Mouse (Mus musculus): ENCODE measurements around the gene Lama1. TPM values are rescaled to one million over a fixed set of nuclear protein-coding genes. Genes with fewer than 3 reads are reported as not detected.
"Not testable (repeated sequence)": the region's sequence is repeated elsewhere in the genome, so short reads cannot be mapped to it uniquely, and the experiment has no call there.

The Lama1 gene
- polyA plus RNA-seq, 1 experiment from 2014 or later, result 24.6 TPM

DNA sequence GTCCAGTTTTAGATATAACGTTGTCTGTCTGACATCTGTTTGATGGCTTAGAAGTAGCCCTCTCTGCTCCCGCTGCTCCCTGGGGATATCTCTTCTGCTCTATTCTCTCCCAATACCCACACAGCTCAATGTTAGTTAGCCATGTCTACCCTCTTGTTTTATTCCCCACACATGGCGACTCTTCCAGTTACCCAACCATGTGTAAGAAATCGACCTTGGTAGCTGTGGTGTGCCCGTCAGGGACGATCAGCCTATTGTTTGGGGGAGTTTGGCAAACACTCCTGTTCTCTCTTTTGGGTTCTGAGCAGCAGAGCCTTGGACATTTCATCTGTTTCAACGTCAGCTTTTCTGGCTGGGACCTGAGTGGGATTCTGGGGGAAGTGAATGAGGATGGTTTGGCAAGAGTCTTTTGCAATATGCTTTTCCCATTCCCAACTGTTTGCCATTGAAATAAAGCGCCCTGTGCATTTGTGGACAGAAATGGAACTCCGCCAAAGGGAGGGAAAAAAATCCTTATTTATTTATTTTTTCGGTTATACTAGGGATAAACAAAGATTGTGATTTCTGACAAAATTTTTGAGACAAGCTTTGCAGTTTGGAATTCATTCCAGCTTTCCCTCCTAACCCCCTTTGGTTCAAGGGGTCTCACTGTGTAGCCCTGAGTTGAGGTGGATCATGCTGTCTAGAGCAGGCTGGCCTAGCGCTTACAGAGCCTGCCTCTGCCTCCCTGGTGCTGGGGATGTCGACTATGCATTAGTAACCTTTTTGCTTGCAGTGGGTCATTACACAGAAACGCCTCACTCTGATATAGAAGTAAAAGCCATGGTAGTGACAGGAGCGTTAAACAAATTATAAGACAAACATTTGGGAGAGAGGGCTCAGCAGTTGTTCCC, 26.4 kb downstream of the Lama1 start:
- Histone ChIP-seq H3K9ac (ENCODE audit: low read length) (no peak overlapping the region), H3K27me3 (ENCODE audit: control insufficient read depth, insufficient read depth, low read length) (no peaks in the 10 kb centered on the region), H3K36me3 (ENCODE audit: control insufficient read depth, insufficient read depth, low read length) (peaks cover 2% of the 10 kb centered on the region; the same call in 1 of the 2 replicates), H3K4me2 (ENCODE audit: low read depth) (no peak overlapping the region), H3K9me3 (ENCODE audit: control insufficient read depth, low read length) (no peaks in the 10 kb centered on the region), H3K4me1 (ENCODE audit: control insufficient read depth, insufficient read depth, low read length) (peaks cover 5% of the 10 kb centered on the region; the same call in 1 of the 2 replicates), H3K4me3 (ENCODE audit: low read depth, low read length) (no peak overlapping the region), H3K27ac (ENCODE audit: low read depth, low read length) (no peak overlapping the region)
- ATAC-seq (ENCODE audit: insufficient read depth, low FRiP score, low TSS enrichment) (no peak), DNase-seq (ENCODE audit: low spot score) (no peak)
- WGBS, result 72% methylated on average over 14 of the region's 14 CpGs

DNA sequence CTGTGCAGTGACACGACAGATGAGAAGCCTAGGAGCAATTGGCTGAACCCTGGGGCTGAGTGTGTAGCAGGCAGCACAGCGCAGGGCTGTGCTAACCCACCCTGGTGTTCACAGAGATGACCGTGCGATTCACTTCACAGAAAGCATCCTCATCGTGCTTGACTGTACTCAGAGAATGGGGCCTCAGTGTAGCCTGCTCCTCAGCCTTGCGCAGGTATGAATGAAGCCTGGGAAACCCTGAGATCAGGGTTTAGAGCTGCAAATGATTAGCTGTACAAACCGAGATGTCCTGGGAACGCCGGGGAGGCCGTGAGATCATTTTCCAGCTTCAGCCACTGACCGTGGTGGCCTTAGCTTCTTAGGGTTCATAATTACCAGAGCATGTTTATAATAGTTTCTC, 29.5 kb downstream of the Lama1 start:
- H3K4me3 ChIP-seq (ENCODE audit: low read depth, low read length), result no peak overlapping the region
- H3K9me3 ChIP-seq (ENCODE audit: control insufficient read depth, low read length), result no peaks in the 10 kb centered on the region
- peaks cover 5% of the 10 kb centered on the region; the same call in 1 of the 2 replicates for H3K4me1 ChIP-seq (ENCODE audit: control insufficient read depth, insufficient read depth, low read length)
- no peaks in the 10 kb centered on the region for H3K36me3 ChIP-seq (ENCODE audit: control insufficient read depth, insufficient read depth, low read length)
- WGBS, result 82% methylated on average over 11 of the region's 11 CpGs
- H3K27me3 ChIP-seq (ENCODE audit: control insufficient read depth, insufficient read depth, low read length), result no peaks in the 10 kb centered on the region
- H3K4me2 ChIP-seq (ENCODE audit: low read depth), result no peak overlapping the region
- DNase-seq (ENCODE audit: low spot score), result no peak
- no peak overlapping the region for H3K9ac ChIP-seq (ENCODE audit: low read length)
- ATAC-seq (ENCODE audit: insufficient read depth, low FRiP score, low TSS enrichment), result no peak
- no peak overlapping the region for H3K27ac ChIP-seq (ENCODE audit: low read depth, low read length)

- Histone ChIP-seq H3K9ac (ENCODE audit: low read length) (no peak overlapping the region), H3K4me3 (ENCODE audit: low read depth, low read length) (no peak overlapping the region), H3K36me3 (ENCODE audit: control insufficient read depth, insufficient read depth, low read length) (no peaks in the 10 kb centered on the region), H3K4me2 (ENCODE audit: low read depth) (no peak overlapping the region), H3K27ac (ENCODE audit: low read depth, low read length) (no peak overlapping the region), H3K9me3 (ENCODE audit: control insufficient read depth, low read length) (no peaks in the 10 kb centered on the region), H3K27me3 (ENCODE audit: control insufficient read depth, insufficient read depth, low read length) (no peaks in the 10 kb centered on the region), H3K4me1 (ENCODE audit: control insufficient read depth, insufficient read depth, low read length) (peaks cover 5% of the 10 kb centered on the region; the same call in 1 of the 2 replicates)
- ATAC-seq (ENCODE audit: insufficient read depth, low FRiP score, low TSS enrichment) (no peak), DNase-seq (ENCODE audit: low spot score) (no peak)
- WGBS, result 25% methylated on average over 7 of the region's 7 CpGs
Measured at GRCm38 (mm10) chr17:67728751-67729150, 31.7 kb downstream of the Lama1 start.

DNA sequence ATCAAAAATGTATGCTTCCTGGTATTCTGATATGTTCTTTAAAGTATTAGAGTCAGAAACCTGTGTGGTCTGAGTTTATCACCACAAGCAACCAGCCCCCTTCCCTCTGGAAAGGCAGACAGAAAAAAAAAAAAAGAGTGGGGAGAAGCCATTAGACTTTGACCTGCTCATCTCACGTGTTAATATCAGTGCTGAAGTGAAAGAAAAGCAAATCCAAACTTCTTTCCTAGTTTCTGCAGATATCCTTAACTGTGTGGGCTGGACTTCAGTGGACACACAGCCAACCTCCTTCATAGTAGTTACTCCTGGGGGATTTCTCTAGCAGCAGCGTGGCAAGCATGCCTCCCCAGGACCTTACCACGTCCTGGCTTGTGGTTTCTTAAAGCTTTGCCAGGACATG, 34.0 kb downstream of the Lama1 start:
- Histone ChIP-seq H3K9me3 (ENCODE audit: control insufficient read depth, low read length) (no peaks in the 10 kb centered on the region), H3K36me3 (ENCODE audit: control insufficient read depth, insufficient read depth, low read length) (no peaks in the 10 kb centered on the region), H3K4me3 (ENCODE audit: low read depth, low read length) (no peak overlapping the region), H3K4me2 (ENCODE audit: low read depth) (no peak overlapping the region), H3K27ac (ENCODE audit: low read depth, low read length) (no peak overlapping the region), H3K9ac (ENCODE audit: low read length) (no peak overlapping the region), H3K27me3 (ENCODE audit: control insufficient read depth, insufficient read depth, low read length) (no peaks in the 10 kb centered on the region), H3K4me1 (ENCODE audit: control insufficient read depth, insufficient read depth, low read length) (no peaks in the 10 kb centered on the region)
- ATAC-seq (ENCODE audit: insufficient read depth, low FRiP score, low TSS enrichment), result no peak
- WGBS, result 70% methylated on average over 3 of the region's 3 CpGs
- no peak for DNase-seq (ENCODE audit: low spot score)

GRCm38 (mm10) chr17:67731964-67732363, 34.9 kb downstream of the Lama1 start:
- ATAC-seq (ENCODE audit: insufficient read depth, low FRiP score, low TSS enrichment) (no peak), DNase-seq (ENCODE audit: low spot score) (no peak)
- H3K27me3 ChIP-seq (ENCODE audit: control insufficient read depth, insufficient read depth, low read length), result no peaks in the 10 kb centered on the region
- H3K4me3 ChIP-seq (ENCODE audit: low read depth, low read length), result no peak overlapping the region
- no peak overlapping the region for H3K27ac ChIP-seq (ENCODE audit: low read depth, low read length)
- no peaks in the 10 kb centered on the region for H3K36me3 ChIP-seq (ENCODE audit: control insufficient read depth, insufficient read depth, low read length)
- no peaks in the 10 kb centered on the region for H3K9me3 ChIP-seq (ENCODE audit: control insufficient read depth, low read length)
- no peak overlapping the region for H3K9ac ChIP-seq (ENCODE audit: low read length)
- H3K4me1 ChIP-seq (ENCODE audit: control insufficient read depth, insufficient read depth, low read length), result no peaks in the 10 kb centered on the region
- 92% methylated on average over 11 of the region's 11 CpGs for WGBS
- no peak overlapping the region for H3K4me2 ChIP-seq (ENCODE audit: low read depth)

DNA sequence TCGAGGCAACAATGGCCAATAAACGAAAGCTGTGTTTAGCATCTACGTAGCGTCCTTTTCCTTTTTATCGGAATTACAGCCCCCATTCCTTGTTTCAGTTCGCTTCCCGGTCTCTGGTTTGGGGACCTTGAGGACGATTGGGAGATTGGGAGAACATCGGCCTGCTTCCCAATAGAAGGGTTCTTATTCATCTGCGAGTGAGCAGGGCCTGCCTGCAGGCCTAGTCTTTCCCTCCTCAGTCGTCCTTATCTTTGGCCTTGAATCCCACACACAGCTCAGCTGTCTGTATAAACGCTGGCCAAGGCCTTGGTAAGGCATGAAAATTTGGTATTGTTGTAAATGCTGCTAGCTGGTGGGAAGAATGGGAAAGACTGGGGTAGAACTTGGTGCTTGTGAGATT, 36.5 kb downstream of the Lama1 start:
- Histone ChIP-seq H3K4me2 (ENCODE audit: low read depth) (no peak overlapping the region), H3K9me3 (ENCODE audit: control insufficient read depth, low read length) (no peaks in the 10 kb centered on the region), H3K36me3 (ENCODE audit: control insufficient read depth, insufficient read depth, low read length) (no peaks in the 10 kb centered on the region), H3K9ac (ENCODE audit: low read length) (no peak overlapping the region), H3K27me3 (ENCODE audit: control insufficient read depth, insufficient read depth, low read length) (no peaks in the 10 kb centered on the region), H3K4me3 (ENCODE audit: low read depth, low read length) (no peak overlapping the region), H3K27ac (ENCODE audit: low read depth, low read length) (no peak overlapping the region), H3K4me1 (ENCODE audit: control insufficient read depth, insufficient read depth, low read length) (no peaks in the 10 kb centered on the region)
- DNase-seq (ENCODE audit: low spot score) (no peak), ATAC-seq (ENCODE audit: insufficient read depth, low FRiP score, low TSS enrichment) (no peak)
- 90% methylated on average over 12 of the region's 12 CpGs for WGBS

GRCm38 (mm10) chr17:67735722-67736121, 38.7 kb downstream of the Lama1 start:
- Histone ChIP-seq H3K27me3 (ENCODE audit: control insufficient read depth, insufficient read depth, low read length) (no peaks in the 10 kb centered on the region), H3K9me3 (ENCODE audit: control insufficient read depth, low read length) (no peaks in the 10 kb centered on the region), H3K4me1 (ENCODE audit: control insufficient read depth, insufficient read depth, low read length) (no peaks in the 10 kb centered on the region), H3K4me2 (ENCODE audit: low read depth) (no peak overlapping the region), H3K9ac (ENCODE audit: low read length) (no peak overlapping the region), H3K4me3 (ENCODE audit: low read depth, low read length) (no peak overlapping the region), H3K36me3 (ENCODE audit: control insufficient read depth, insufficient read depth, low read length) (no peaks in the 10 kb centered on the region), H3K27ac (ENCODE audit: low read depth, low read length) (no peak overlapping the region)
- WGBS, result 85% methylated on average over 6 of the region's 6 CpGs
- ATAC-seq (ENCODE audit: insufficient read depth, low FRiP score, low TSS enrichment) (no peak), DNase-seq (ENCODE audit: low spot score) (no peak)

- not testable (repeated sequence) for DNase-seq (ENCODE audit: low spot score); H3K9ac ChIP-seq (ENCODE audit: low read length); H3K9me3 ChIP-seq (ENCODE audit: control insufficient read depth, low read length); H3K27me3 ChIP-seq (ENCODE audit: control insufficient read depth, insufficient read depth, low read length); H3K27ac ChIP-seq (ENCODE audit: low read depth, low read length); H3K4me2 ChIP-seq (ENCODE audit: low read depth); H3K36me3 ChIP-seq (ENCODE audit: control insufficient read depth, insufficient read depth, low read length); ATAC-seq (ENCODE audit: insufficient read depth, low FRiP score, low TSS enrichment); H3K4me3 ChIP-seq (ENCODE audit: low read depth, low read length); H3K4me1 ChIP-seq (ENCODE audit: control insufficient read depth, insufficient read depth, low read length)
Measured at GRCm38 (mm10) chr17:67741229-67741628, 44.2 kb downstream of the Lama1 start.
